Mouse (Mus musculus) urinary bladder, postnatal 4 days (tissue): ENCODE data around the gene Rab27a.
"Not testable (repeated sequence)": the region's sequence is repeated elsewhere in the genome, so short reads cannot be mapped to it uniquely, and the experiment has no call there.

Source experiments
- DNase-seq, 2 experiments: peaks; one replicate each; pipeline ENCODE4 v3.0.0; 2021 to 2022; ENCODE audit warnings: low spot score in 2 of 2

The Rab27a gene

GRCm38 (mm10) chr9:73045711-73046110 is 1.1 kb downstream of the Rab27a start:
- no peak for DNase-seq

- DNase-seq, result no peak
Observed at GRCm38 (mm10) chr9:73047906-73048305, 3.3 kb downstream of the Rab27a start.

DNA sequence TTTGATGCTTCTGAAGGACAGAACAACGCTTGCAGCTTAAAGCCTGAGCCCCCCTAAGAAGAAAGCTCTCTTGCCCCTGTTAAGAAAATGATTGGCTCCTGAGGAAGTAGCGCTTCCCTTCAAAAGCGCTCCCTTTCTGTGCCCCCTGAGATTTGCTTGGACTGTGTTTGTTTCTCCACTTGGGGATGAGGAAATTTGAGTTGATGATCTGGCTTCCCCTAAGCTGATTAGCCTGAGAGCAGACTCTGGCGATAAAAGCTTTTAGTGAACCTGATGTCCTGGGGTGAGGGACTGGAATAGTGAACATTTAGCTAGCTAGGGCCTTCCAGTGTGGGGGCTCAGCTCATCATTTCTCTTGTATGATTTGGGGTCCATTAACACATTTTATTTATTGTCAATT is 4.3 kb downstream of the Rab27a start:
- no peak for DNase-seq

GRCm38 (mm10) chr9:73049833-73050232 is 5.2 kb downstream of the Rab27a start:
- no peak for DNase-seq

DNA sequence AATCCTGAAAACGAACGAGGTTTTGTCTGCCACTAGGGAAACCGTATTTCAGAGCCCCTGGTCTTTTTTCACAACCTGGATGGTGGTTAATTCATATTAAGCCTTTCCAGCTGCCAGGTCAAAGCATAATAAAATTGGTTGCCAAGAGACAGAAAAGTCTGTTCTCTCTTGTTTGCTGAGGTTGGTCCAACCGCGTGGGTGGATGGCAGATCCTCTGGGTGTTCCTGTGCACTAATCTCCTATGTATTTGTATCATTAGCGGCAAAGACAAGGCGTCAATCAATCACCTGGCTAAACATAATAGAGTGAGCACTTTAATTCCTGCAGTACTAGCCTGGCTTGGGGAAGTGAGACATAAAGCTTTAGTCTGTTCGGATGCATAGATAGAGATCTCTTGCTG is 6.0 kb downstream of the Rab27a start:
- DNase-seq, result no peak

- no peak for DNase-seq
Observed at GRCm38 (mm10) chr9:73055441-73055911, 10.8 kb downstream of the Rab27a start.

GRCm38 (mm10) chr9:73059224-73059623 is 14.6 kb downstream of the Rab27a start:
- no peak for DNase-seq

DNA sequence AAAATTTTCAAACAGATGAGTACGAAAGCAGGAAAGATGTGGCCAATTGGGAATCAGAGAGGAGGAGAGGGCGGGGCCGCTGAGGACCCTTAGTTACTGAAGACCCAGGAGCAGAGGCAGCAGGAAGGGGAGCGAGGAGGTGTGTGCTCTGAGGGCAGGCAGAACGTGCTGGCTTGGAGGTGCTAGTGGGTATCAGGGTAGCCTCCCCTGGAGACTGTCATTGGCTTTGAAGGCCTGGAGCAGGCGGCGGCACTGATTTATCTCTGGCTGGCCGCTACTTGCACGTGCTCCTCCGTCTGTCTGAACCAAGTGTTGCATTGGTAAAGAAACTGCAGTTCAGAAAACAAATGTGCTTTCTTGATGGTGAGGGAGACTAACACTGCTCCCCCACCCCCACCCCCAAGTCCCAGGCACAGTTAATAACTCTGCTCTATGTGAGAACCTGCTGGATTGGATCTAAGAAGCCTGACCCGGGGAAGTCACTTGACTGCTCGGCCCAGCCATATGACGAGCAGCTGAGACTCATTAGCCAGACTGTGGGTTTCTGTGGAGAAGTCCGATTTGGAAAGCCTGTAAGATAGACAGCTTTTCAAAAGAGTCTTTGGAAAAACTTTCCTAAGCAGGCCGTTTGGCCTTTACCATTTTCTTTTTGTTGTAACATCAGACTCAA is 19.1 kb downstream of the Rab27a start:
- no peak for DNase-seq

- DNase-seq, result no peak
Observed at GRCm38 (mm10) chr9:73067086-73067485, 22.4 kb downstream of the Rab27a start.

DNA sequence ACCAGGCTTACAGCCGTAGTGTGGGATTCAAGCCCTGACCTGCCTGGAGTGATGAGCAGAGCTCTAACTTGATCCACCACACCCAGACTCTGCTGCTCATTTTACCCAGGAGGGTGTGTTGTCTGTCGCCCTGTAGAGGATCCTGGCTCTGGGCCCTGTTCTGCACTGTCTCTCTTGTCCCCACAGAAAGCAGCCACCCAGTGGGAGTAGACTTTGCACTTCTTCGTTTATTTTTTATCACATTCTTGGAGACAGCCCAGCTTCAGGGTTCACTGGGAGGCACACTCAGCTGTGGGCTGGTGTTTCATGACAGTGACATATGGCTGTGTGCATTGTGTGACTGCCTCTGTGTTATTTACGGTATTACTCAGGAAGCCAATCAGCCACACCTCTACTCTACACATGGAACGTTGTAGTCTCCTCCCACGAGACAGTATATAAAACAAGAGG is 23.6 kb downstream of the Rab27a start:
- no peak for DNase-seq

- no peak for DNase-seq
Observed at GRCm38 (mm10) chr9:73068688-73069087, 24.0 kb downstream of the Rab27a start.

DNA sequence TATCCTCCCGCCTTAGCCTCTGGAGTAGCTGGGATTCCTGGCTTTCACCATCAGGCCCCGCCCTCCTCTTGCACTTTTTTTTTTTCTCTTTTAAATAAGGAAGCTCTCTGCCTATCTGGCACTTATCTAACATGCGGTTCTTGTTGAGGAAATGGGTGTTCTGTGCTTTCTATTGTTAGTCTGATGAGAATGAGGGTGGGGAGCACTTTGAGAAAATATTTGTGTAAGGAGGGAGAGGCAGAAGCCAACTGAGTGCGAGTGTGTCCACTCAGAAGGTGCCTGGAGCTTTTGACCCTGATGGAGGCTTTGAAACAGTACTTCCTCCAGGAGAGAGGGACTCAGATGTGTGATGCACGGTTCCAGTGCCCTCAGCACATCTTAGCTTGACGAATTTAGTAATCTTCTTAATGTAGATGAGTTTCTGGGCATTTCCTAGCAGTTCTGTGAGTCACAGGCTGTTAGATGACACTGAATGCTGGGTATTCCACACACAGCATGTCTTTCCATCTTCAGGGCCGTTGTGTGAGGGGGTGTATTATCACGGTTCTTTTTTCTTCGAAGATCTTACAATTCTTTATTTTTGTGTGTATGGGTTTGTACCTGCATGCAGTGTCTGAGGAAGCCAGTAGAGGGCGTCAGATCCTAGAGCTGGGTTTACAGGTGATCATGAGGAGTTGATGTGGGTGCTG is 26.5 kb downstream of the Rab27a start:
- DNase-seq, result no peak

DNA sequence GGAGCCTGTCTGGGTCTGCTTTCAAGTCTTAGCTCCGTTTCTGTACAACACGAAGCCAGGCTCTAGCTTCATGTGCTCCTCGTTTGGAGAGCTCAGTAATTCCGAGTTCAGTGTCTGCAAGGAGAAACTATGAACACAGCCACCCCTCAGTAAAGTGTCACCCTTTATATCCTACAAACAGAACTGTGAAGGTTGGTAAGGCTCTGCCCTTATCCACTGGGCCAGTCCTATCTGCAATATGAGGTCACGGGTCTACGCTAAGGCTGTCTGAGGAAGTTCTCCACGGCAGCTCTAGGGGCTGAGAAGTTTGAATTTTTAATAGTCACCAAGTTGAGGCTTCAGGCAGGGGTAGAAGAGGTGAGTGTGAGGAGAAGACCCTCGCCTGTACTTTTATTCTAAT is 27.8 kb downstream of the Rab27a start:
- no peak for DNase-seq

- DNase-seq, result no peak
Observed at GRCm38 (mm10) chr9:73073169-73073568, 28.5 kb downstream of the Rab27a start.

DNA sequence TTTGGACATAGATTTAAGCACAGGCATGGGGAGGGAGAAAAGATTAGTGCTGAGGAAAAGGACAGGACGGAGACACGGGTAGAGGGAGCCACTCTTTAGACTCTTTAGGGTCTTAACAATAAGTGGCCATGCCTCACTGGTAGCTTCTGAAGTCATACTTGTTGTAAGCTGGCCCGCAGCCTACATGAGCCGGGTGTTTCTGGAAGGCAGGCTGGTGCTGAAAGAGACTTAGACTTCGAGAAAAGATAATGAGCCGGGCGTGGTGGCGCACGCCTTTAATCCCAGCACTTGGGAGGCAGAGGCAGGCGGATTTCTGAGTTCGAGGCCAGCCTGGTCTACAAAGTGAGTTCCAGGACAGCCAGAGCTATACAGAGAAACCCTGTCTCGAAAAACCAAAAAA is 34.7 kb downstream of the Rab27a start:
- not testable (repeated sequence) for DNase-seq

GRCm38 (mm10) chr9:73079801-73080325 is 35.2 kb downstream of the Rab27a start:
- DNase-seq, result no peak

DNA sequence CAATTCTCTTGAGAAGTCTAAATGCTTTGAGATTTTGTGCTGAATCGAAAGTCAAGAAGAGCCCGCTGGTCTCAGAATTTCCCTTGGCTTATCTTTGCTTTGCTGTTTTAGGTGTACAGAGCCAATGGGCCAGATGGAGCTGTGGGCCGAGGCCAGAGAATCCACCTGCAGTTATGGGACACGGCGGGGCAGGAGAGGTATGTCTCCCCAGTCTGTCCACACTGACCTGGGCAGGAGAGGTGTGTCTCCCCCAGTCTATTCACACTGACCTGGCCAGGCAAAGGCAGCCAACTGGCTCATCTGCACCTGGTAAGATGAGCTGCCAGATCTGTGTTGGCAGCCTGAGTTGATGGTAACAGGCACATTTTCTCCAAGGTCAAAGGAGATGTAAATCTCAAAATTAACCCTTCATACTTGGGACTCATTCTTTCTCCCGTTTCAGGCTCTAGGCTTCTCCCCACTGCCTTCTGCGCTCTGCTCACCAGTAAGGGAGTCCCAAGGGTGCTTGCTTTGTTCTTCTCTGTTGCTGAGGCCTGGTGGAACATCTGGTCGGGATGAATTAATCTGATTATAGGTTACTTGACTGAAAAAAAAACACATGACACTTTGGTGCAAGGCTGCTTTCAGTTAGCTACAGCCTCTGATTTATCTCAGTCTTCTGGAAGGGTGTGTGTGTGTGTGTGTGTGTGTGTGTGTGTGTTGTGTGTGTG is 37.8 kb downstream of the Rab27a start:
- DNase-seq, result no peak

GRCm38 (mm10) chr9:73083956-73084355 is 39.3 kb downstream of the Rab27a start:
- no peak for DNase-seq

DNA sequence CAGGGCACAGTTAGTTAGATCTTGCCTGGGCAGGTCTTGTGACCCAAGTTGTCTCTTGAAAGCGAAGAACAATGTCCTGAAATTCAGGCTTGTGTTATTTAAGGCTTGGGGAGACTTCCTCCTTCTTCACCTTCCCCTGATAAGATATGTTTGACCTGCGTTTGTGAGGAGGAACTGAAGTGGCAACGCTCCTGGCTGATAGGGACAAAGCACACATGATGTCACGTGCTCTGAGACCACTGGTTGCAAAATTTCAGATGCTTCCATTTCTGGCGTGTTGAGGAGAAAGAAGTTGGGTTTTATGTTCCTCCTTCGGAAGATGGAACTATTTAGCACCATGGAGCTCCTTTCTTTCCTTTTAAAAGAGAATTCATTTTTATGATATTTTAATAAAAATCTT is 41.2 kb downstream of the Rab27a start:
- DNase-seq, result no peak

GRCm38 (mm10) chr9:73087121-73087520 is 42.5 kb downstream of the Rab27a start:
- no peak for DNase-seq

DNA sequence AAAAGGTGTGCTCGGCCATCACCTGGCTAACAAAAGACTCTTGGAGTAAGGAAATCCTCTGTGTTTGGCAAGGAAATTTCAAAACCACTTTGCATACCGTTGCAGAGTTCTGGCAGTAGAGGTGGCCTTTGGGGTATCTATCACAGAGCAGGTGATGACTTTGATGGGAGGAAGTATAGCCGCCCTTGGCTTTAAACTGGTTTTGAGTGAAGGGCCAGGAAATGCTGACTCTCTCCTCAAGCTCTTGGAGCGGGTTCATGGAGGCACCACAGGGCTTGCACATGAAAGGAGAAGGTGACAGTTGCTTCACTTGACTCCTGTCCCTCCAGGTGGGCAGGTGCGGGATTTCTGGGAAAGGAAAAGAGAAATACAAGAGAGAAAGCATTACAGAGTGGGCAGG is 42.9 kb downstream of the Rab27a start:
- no peak for DNase-seq

GRCm38 (mm10) chr9:73089222-73089920 is 44.7 kb downstream of the Rab27a start:
- no peak for DNase-seq
